Mouse (Mus musculus) embryonic facial prominence, embryonic 13.5 days (tissue): ENCODE data around the gene Olfr1264. TPM values are rescaled to one million over a fixed set of nuclear protein-coding genes. Genes with fewer than 3 reads are reported as not detected.

Source experiments
- ATAC-seq: fragments of 200-750 bp; cut with Nextera tagmentation; 2 replicates; pipeline ENCODE4 v1.8.0; 2017; ENCODE audit warnings: low read depth; ENCODE audit not compliant: insufficient number of reproducible peaks, insufficient read depth, low FRiP score, low TSS enrichment
- H3K27ac ChIP-seq: fragments of 300-500 bp; sonication (generic); 2 replicates; pipeline ENCODE4 v1.5.1; 2015; ENCODE audit warnings: moderate library complexity, mild to moderate bottlenecking, inconsistent platforms
- H3K27me3 ChIP-seq: fragments of 300-500 bp; sonication (generic); 2 replicates; pipeline ENCODE4 v1.6.1; 2015; ENCODE audit warnings: mild to moderate bottlenecking, inconsistent platforms
- H3K36me3 ChIP-seq: fragments of 300-500 bp; sonication (generic); 2 replicates; pipeline ENCODE4 v1.6.1; 2015; ENCODE audit warnings: mild to moderate bottlenecking, inconsistent platforms
- H3K4me1 ChIP-seq: fragments of 300-500 bp; sonication (generic); 2 replicates; pipeline ENCODE4 v1.6.1; 2015; ENCODE audit warnings: inconsistent platforms
- H3K4me2 ChIP-seq: fragments of 300-500 bp; sonication (generic); 2 replicates; pipeline ENCODE4 v1.6.1; 2015; ENCODE audit warnings: moderate library complexity, mild to moderate bottlenecking, inconsistent platforms
- H3K4me3 ChIP-seq: fragments of 300-500 bp; sonication (generic); 2 replicates; pipeline ENCODE4 v1.5.1; 2015; ENCODE audit warnings: mild to moderate bottlenecking, inconsistent platforms
- H3K9ac ChIP-seq: fragments of 300-500 bp; sonication (generic); 2 replicates; pipeline ENCODE4 v1.6.1; 2015; ENCODE audit warnings: mild to moderate bottlenecking, inconsistent platforms
- H3K9me3 ChIP-seq: fragments of 300-500 bp; sonication (generic); 2 replicates; pipeline ENCODE4 v1.6.1; 2016; ENCODE audit warnings: inconsistent platforms
- WGBS: fragments of 180-500 bp; shearing (Covaris S2); methylation state at CpG from one replicate; pipeline ENCODE4 v1.1.7; 2015; ENCODE audit warnings: mixed read lengths; 5-methylcytosine and 5-hydroxymethylcytosine counted together
- polyA plus RNA-seq: library from polyadenylated mRNA; unstranded; fragments of >200 nt; fragmentation: Nextera tagmentation; extraction: Ambion mirVana; gene quantifications from 2 replicates; pipeline ENCODE4 v1.2.1, GENCODE M21; 2015

Olfr1264 gene
- polyA plus RNA-seq, result 0.15 TPM in 1 of 2 replicates, not detected in the other

GRCm38 (mm10) chr2:90025477-90025876, at the start of gene Olfr1264:
Gene Olfr1264 (minus strand): TSS chr2:90025577.
- no peaks in the 10 kb centered on the region for H3K9me3 ChIP-seq
- no peak within 1 kb of the TSS for H3K27ac ChIP-seq
- 18% methylated on average over 2 of the region's 2 CpGs for WGBS
- H3K4me3 ChIP-seq, result no peak within 1 kb of the TSS
- H3K9ac ChIP-seq, result no peak within 1 kb of the TSS
- no peaks in the 10 kb centered on the region for H3K4me1 ChIP-seq
- ATAC-seq, result no peak
- no peaks in the 10 kb centered on the region for H3K27me3 ChIP-seq
- H3K36me3 ChIP-seq, result no peaks in the 10 kb centered on the region
- no peak within 1 kb of the TSS for H3K4me2 ChIP-seq

- Histone ChIP-seq H3K4me3 (no peak overlapping the region), H3K27ac (no peak overlapping the region), H3K36me3 (no peaks in the 10 kb centered on the region), H3K9me3 (no peaks in the 10 kb centered on the region), H3K4me2 (no peak overlapping the region), H3K27me3 (no peaks in the 10 kb centered on the region), H3K9ac (no peak overlapping the region), H3K4me1 (no peaks in the 10 kb centered on the region)
- WGBS, result 74% methylated on average over 2 of the region's 2 CpGs
- no peak for ATAC-seq
These were observed 44.7 kb upstream of the Olfr1264 start for GRCm38 (mm10) chr2:90070065-90070464.

GRCm38 (mm10) chr2:90063494-90063893, 38.1 kb upstream of the Olfr1264 start, which contains the start of gene Olfr140:
Gene Olfr140 (minus strand): TSS chr2:90063594.
- Histone ChIP-seq H3K4me3 (no peak within 1 kb of the TSS), H3K9me3 (no peaks in the 10 kb centered on the region), H3K9ac (no peak within 1 kb of the TSS), H3K27ac (no peak within 1 kb of the TSS), H3K36me3 (no peaks in the 10 kb centered on the region), H3K27me3 (no peaks in the 10 kb centered on the region), H3K4me1 (no peaks in the 10 kb centered on the region), H3K4me2 (no peak within 1 kb of the TSS)
- no peak for ATAC-seq

GRCm38 (mm10) chr2:90035037-90035436, 9.7 kb upstream of the Olfr1264 start, which contains the start of gene Olfr1265:
Gene Olfr1265 (plus strand): TSS chr2:90035337.
- H3K9me3 ChIP-seq, result no peaks in the 10 kb centered on the region
- no peak within 1 kb of the TSS for H3K4me2 ChIP-seq
- no peak within 1 kb of the TSS for H3K9ac ChIP-seq
- ATAC-seq, result no peak
- no peak within 1 kb of the TSS for H3K27ac ChIP-seq
- H3K27me3 ChIP-seq, result no peaks in the 10 kb centered on the region
- H3K4me1 ChIP-seq, result no peaks in the 10 kb centered on the region
- no peak within 1 kb of the TSS for H3K4me3 ChIP-seq
- H3K36me3 ChIP-seq, result no peaks in the 10 kb centered on the region

GRCm38 (mm10) chr2:90011831-90012230, 13.5 kb downstream of the Olfr1264 start, which contains the start of gene Olfr1263:
Gene Olfr1263 (plus strand): TSS chr2:90012131.
- WGBS, result 80% methylated on average over 2 of the region's 2 CpGs
- no peak for ATAC-seq
- no peak within 1 kb of the TSS for H3K27ac ChIP-seq
- no peak within 1 kb of the TSS for H3K9ac ChIP-seq
- no peaks in the 10 kb centered on the region for H3K9me3 ChIP-seq
- no peaks in the 10 kb centered on the region for H3K27me3 ChIP-seq
- H3K4me2 ChIP-seq, result no peak within 1 kb of the TSS
- no peaks in the 10 kb centered on the region for H3K4me1 ChIP-seq
- H3K36me3 ChIP-seq, result no peaks in the 10 kb centered on the region
- no peak within 1 kb of the TSS for H3K4me3 ChIP-seq

GRCm38 (mm10) chr2:89999845-90000244, 25.5 kb downstream of the Olfr1264 start, which contains the start of gene Olfr1262:
Gene Olfr1262 (plus strand): TSS chr2:90000145.
- Histone ChIP-seq H3K4me3 (no peak within 1 kb of the TSS), H3K4me2 (no peak within 1 kb of the TSS), H3K9me3 (no peaks in the 10 kb centered on the region), H3K4me1 (no peaks in the 10 kb centered on the region), H3K27ac (no peak within 1 kb of the TSS), H3K27me3 (no peaks in the 10 kb centered on the region), H3K9ac (no peak within 1 kb of the TSS), H3K36me3 (no peaks in the 10 kb centered on the region)
- ATAC-seq, result no peak

- H3K9ac ChIP-seq, result no peak within 1 kb of the TSS
- H3K4me3 ChIP-seq, result no peak within 1 kb of the TSS
- H3K36me3 ChIP-seq, result no peaks in the 10 kb centered on the region
- H3K9me3 ChIP-seq, result no peaks in the 10 kb centered on the region
- H3K4me1 ChIP-seq, result no peaks in the 10 kb centered on the region
- no peaks in the 10 kb centered on the region for H3K27me3 ChIP-seq
- no peak within 1 kb of the TSS for H3K27ac ChIP-seq
- no peak within 1 kb of the TSS for H3K4me2 ChIP-seq
- no peak for ATAC-seq
These were observed 34.5 kb downstream of the Olfr1264 start, which contains the start of gene Olfr1261 for GRCm38 (mm10) chr2:89990921-89991320. Gene Olfr1261 (plus strand): TSS chr2:89991221.

- no peak overlapping the region for H3K9ac ChIP-seq
- WGBS, result 83% methylated on average over 2 of the region's 2 CpGs
- no peaks in the 10 kb centered on the region for H3K36me3 ChIP-seq
- H3K4me2 ChIP-seq, result no peak overlapping the region
- H3K4me1 ChIP-seq, result no peaks in the 10 kb centered on the region
- H3K4me3 ChIP-seq, result no peak overlapping the region
- no peaks in the 10 kb centered on the region for H3K9me3 ChIP-seq
- H3K27ac ChIP-seq, result no peak overlapping the region
- no peaks in the 10 kb centered on the region for H3K27me3 ChIP-seq
- no peak for ATAC-seq
These were observed 47.7 kb downstream of the Olfr1264 start for GRCm38 (mm10) chr2:89977709-89978108.

GRCm38 (mm10) chr2:89974184-89974583, 51.2 kb downstream of the Olfr1264 start, which contains the start of gene Olfr1260:
Gene Olfr1260 (plus strand): TSS chr2:89974340.
- H3K4me2 ChIP-seq, result no peak within 1 kb of the TSS
- no peak for ATAC-seq
- H3K4me1 ChIP-seq, result no peaks in the 10 kb centered on the region
- no peak within 1 kb of the TSS for H3K4me3 ChIP-seq
- H3K27me3 ChIP-seq, result no peaks in the 10 kb centered on the region
- H3K27ac ChIP-seq, result no peak within 1 kb of the TSS
- no peak within 1 kb of the TSS for H3K9ac ChIP-seq
- H3K36me3 ChIP-seq, result no peaks in the 10 kb centered on the region
- H3K9me3 ChIP-seq, result no peaks in the 10 kb centered on the region
- WGBS, result 54% methylated on average over 2 of the region's 2 CpGs

Other genes with a start within 250 kb of the Olfr1264 start
- not detected in 2 replicates for gene Olfr1254, start 232.0 kb downstream of the Olfr1264 start, polyA plus RNA-seq
- gene Olfr1255, start 213.5 kb downstream of the Olfr1264 start, polyA plus RNA-seq, result not detected in 2 replicates
- not detected in 2 replicates for gene Olfr1256, start 184.0 kb downstream of the Olfr1264 start, polyA plus RNA-seq
- gene Olfr48, start 177.4 kb downstream of the Olfr1264 start, polyA plus RNA-seq, result not detected in 2 replicates
- not detected in 2 replicates for gene Olfr1257, start 147.1 kb downstream of the Olfr1264 start, polyA plus RNA-seq
- gene Olfr1258, start 98.3 kb downstream of the Olfr1264 start, polyA plus RNA-seq, result 0.19 TPM in 1 of 2 replicates, not detected in the other
- gene Olfr1259, start 76.9 kb downstream of the Olfr1264 start, polyA plus RNA-seq, result not detected in 2 replicates
- gene Olfr1260, start 51.2 kb downstream of the Olfr1264 start, polyA plus RNA-seq, result not detected in 2 replicates
- not detected in 2 replicates for gene Olfr1261, start 34.4 kb downstream of the Olfr1264 start, polyA plus RNA-seq
- gene Olfr1262, start 25.4 kb downstream of the Olfr1264 start, polyA plus RNA-seq, result not detected in 2 replicates
- gene Olfr1263, start 13.4 kb downstream of the Olfr1264 start, polyA plus RNA-seq, result not detected in 2 replicates
- not detected in 2 replicates for gene Olfr1265, start 9.8 kb upstream of the Olfr1264 start, polyA plus RNA-seq
- gene Olfr140, start 38.0 kb upstream of the Olfr1264 start, polyA plus RNA-seq, result not detected in 2 replicates
- gene Olfr1269, start 95.8 kb upstream of the Olfr1264 start, polyA plus RNA-seq, result 0.13 TPM in 1 of 2 replicates, not detected in the other
- gene Olfr32, start 116.7 kb upstream of the Olfr1264 start, polyA plus RNA-seq, result 0.15 and 0.22 TPM in 2 replicates
- gene Olfr1270, start 127.5 kb upstream of the Olfr1264 start, polyA plus RNA-seq, result not detected in 2 replicates
- gene Olfr1506, start 198.9 kb upstream of the Olfr1264 start, polyA plus RNA-seq, result not detected in 2 replicates
- not detected in 2 replicates for gene Olfr142, start 232.0 kb upstream of the Olfr1264 start, polyA plus RNA-seq
- not detected in 2 replicates for gene Olfr1271, start 245.5 kb upstream of the Olfr1264 start, polyA plus RNA-seq